In the genomic region with DNA sequence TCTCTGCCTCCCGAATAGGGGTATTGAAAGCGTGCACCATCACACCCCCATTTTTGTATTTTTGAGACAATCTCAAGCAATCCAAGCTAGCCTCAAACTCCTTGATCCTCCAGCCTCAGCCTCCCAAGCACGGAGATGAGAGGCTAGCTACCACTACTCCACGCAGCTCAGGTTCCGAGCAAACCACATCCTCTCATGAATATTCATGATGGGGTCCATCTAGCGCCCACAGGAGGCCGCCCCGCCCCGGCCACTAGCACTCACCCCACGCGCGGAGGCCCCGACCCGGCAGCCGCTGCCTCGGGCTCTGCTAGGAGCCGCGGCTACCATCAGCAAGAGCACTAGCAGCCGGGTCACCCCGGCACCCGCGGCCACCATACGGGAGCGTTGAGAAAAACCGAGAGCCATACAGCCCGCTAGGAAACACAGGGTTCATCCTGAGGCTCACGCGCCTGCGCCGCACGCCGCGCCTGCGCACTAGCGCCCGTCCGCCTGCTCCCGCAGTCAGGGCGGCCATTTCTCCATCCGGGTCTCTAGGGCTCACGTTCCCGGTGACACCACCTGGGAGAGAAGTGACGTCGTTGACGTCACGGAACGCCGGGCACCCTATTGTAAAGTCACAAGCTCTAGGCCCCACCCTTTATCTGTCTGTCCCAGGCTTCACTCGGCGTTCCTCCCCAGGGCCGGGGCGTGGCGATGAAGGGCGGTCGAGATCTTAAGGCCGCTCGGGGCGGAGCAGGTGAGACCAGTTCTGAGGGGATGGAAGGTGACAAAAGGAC, we compare ENCODE assay signal across 1 mouse cellular context.
TF ChIP-seq lines count a peak whose summit lies in the region.

A gene (minus strand): TSS at position 538 of the 779 bp plus-strand sequence.
A gene (plus strand): TSS at position 590 of the 779 bp plus-strand sequence.

TF ChIP-seq in CH12.LX, 34 proteins besides CTCF, POLR2A, EP300 and RAD21 (continued from another document):
- peak; percentile 97 for TF ChIP-seq GABPA (IDR thresholded peaks at IDR 0.05; ENCODE audit: insufficient replicate concordance, low read depth, low read length)
- no peak for TF ChIP-seq USF2 (conservative IDR thresholded peaks at IDR 0.05; ENCODE audit: low read depth, low read length)
- peak; percentile 78 for TF ChIP-seq HCFC1 (IDR thresholded peaks at IDR 0.05; ENCODE audit: low read depth, low read length)
- peak; percentile 78 for TF ChIP-seq ELF1 (IDR thresholded peaks at IDR 0.05; ENCODE audit: low read depth, low read length)
- 0 out of 2 replicates have a peak, but pooled peaks have one; percentile 22 for TF ChIP-seq MAFK (IDR thresholded peaks at IDR 0.05; ENCODE audit: insufficient replicate concordance, low read length)
- peak; percentile 68; the same call in 1 of the 2 replicates for TF ChIP-seq KAT2A (IDR thresholded peaks at IDR 0.05; ENCODE audit: insufficient replicate concordance, low read length)
- no peak; the same call in 1 of the 2 replicates for TF ChIP-seq ZMIZ1 (IDR thresholded peaks at IDR 0.05; ENCODE audit: low read depth, low read length)
- peak; percentile 96 for TF ChIP-seq NRF1 (IDR thresholded peaks at IDR 0.05; ENCODE audit: low read depth, low read length)
- no peak; the same call in 1 of the 2 replicates for TF ChIP-seq RCOR1 (conservative IDR thresholded peaks at IDR 0.05; ENCODE audit: low read depth, low read length)
- peak; percentile 65 for TF ChIP-seq TCF12 (IDR thresholded peaks at IDR 0.05; ENCODE audit: low read depth, low read length)
- no peak for TF ChIP-seq ZKSCAN1 (IDR thresholded peaks at IDR 0.05; ENCODE audit: borderline replicate concordance, low read depth, low read length)
- TF ChIP-seq MAX (IDR thresholded peaks at IDR 0.05; ENCODE audit: low read length): peak; percentile 69; the same call in 1 of the 2 replicates
- peak; percentile 15; the same call in 1 of the 2 replicates for TF ChIP-seq SIN3A (IDR thresholded peaks at IDR 0.05; ENCODE audit: low read length)
- TF ChIP-seq BHLHE40 (IDR thresholded peaks at IDR 0.05; ENCODE audit: low read depth, low read length): peak; percentile 98
- TF ChIP-seq MEF2A (IDR thresholded peaks at IDR 0.05; ENCODE audit: borderline replicate concordance, low read depth, low read length): no peak; the same call in 1 of the 2 replicates
- TF ChIP-seq MAZ (IDR thresholded peaks at IDR 0.05; ENCODE audit: low read depth, low read length): no peak; the same call in 1 of the 2 replicates
- peak; percentile 91; the same call in 1 of the 2 replicates for TF ChIP-seq NELFE (IDR thresholded peaks at IDR 0.05; ENCODE audit: low read depth, low read length)
- TF ChIP-seq CHD1 (IDR thresholded peaks at IDR 0.05; ENCODE audit: low read depth, low read length): no peak
- peak; percentile 58; the same call in 1 of the 2 replicates for TF ChIP-seq TBP (conservative IDR thresholded peaks at IDR 0.05; ENCODE audit: low read depth, low read length)
- TF ChIP-seq ZNF384 (IDR thresholded peaks at IDR 0.05; ENCODE audit: low read depth, low read length): no peak; the same call in 1 of the 2 replicates
- TF ChIP-seq PAX5 (IDR thresholded peaks at IDR 0.05; ENCODE audit: low read length): no peak
- no peak for TF ChIP-seq ZC3H11A (IDR thresholded peaks at IDR 0.05; ENCODE audit: low read depth, low read length)
- peak; percentile 93 for TF ChIP-seq ETS1 (conservative IDR thresholded peaks at IDR 0.05; ENCODE audit: low read depth, low read length)
- TF ChIP-seq IRF4 (IDR thresholded peaks at IDR 0.05; ENCODE audit: low read depth, low read length): peak; percentile 85
- TF ChIP-seq MXI1 (IDR thresholded peaks at IDR 0.05; ENCODE audit: low read depth, low read length): peak; percentile 5; the same call in 1 of the 2 replicates
- no peak for TF ChIP-seq E2F4 (IDR thresholded peaks at IDR 0.05; ENCODE audit: insufficient replicate concordance, low read depth, low read length)
- no peak for TF ChIP-seq USF1 (IDR thresholded peaks at IDR 0.05; ENCODE audit: low read depth, low read length)
- peak; percentile 33; the same call in 1 of the 2 replicates for TF ChIP-seq CHD2 (IDR thresholded peaks at IDR 0.05; ENCODE audit: low read length)
- peak; percentile 37 for TF ChIP-seq JUN (IDR thresholded peaks at IDR 0.05; ENCODE audit: insufficient read depth, low read depth, low read length)
